9 mouse cellular contexts compared by ENCODE assay signal in the genomic region with DNA sequence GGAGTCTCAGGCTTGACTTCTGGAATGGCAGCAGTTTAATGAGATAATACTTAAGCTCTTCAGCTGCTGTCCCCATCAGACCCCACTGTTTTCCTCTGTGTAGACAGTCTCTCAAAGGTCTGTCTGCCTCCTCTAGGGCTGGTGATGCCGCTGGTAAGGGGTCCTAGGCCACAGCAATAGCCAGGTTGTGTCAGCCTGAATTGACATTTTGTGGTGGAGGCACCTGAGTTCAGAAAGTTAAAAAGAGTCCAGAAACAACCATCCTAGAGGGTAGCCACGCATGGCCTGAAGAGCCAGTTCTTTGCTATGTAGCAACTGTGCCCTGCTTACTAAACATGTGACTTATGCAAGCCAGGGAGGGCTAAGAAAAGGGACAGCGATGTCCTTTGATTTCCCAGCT.
A peak's percentile ranks its signal among the peaks of the same experiment; 100 is the strongest.
DNase-seq lines count a peak whose midpoint lies in the region; ATAC-seq lines count a peak whose summit lies in the region.
"Had no signal": no experiment of that assay in that cellular context is flagged by ENCODE, and none has a peak within 500 bp of the region (broad histone marks: within the 10 kb centered on the region; RNA-seq: fewer than 3 reads in every experiment).

No protein-coding gene starts in this region.

- intact Hi-C loops in left cerebral cortex, postnatal 4 days (cut with DNase I) = no loop called here

- peaks cover 4% of the 10 kb centered on the region; the same call in 1 of the 2 replicates for H3K36me3 ChIP-seq in kidney, embryonic 16.5 days (ENCODE audit: insufficient read depth, low read length)
- H3K36me3 ChIP-seq in embryonic facial prominence, embryonic 13.5 days = peaks cover 9% of the 10 kb centered on the region; the same call in 1 of the 2 replicates
- H3K36me3 ChIP-seq in hindbrain, embryonic 14.5 days (replicated peaks; ENCODE audit: control insufficient read depth, insufficient read depth) = no peaks in the 10 kb centered on the region
- H3K36me3 ChIP-seq in midbrain, embryonic 14.5 days (ENCODE audit: control insufficient read depth, insufficient read depth, low read length) = no peaks in the 10 kb centered on the region

- no peak for DNase-seq in kidney, adult 8-10 months
- no peak for DNase-seq in hindbrain, embryonic 14.5 days (ENCODE audit: low spot score)
- DNase-seq in midbrain, embryonic 14.5 days = no peak
- no peak for DNase-seq in adipocyte (ENCODE audit: low spot score)
- DNase-seq in left cerebral cortex, postnatal 4 days = no peak
- DNase-seq in cerebellum, adult 9-11 months = no peak

- H3K27ac ChIP-seq in kidney, embryonic 16.5 days (ENCODE audit: low read length) = peak overlapping the region; percentile 93
- peak overlapping the region; percentile 89 for H3K27ac ChIP-seq in embryonic facial prominence, embryonic 13.5 days
- peak overlapping the region; percentile 72 for H3K27ac ChIP-seq in hindbrain, embryonic 14.5 days
- no peak overlapping the region for H3K27ac ChIP-seq in midbrain, embryonic 14.5 days (replicated peaks; ENCODE audit: low read depth, low read length)

- no peaks in the 10 kb centered on the region for H3K9me3 ChIP-seq in kidney, embryonic 16.5 days (ENCODE audit: low read length)
- no peaks in the 10 kb centered on the region for H3K9me3 ChIP-seq in embryonic facial prominence, embryonic 13.5 days
- H3K9me3 ChIP-seq in hindbrain, embryonic 14.5 days (ENCODE audit: control insufficient read depth, low read length) = no peaks in the 10 kb centered on the region
- H3K9me3 ChIP-seq in midbrain, embryonic 14.5 days (ENCODE audit: control insufficient read depth, low read length) = no peaks in the 10 kb centered on the region

- 75% methylated on average over 3 of the region's 3 CpGs for WGBS in kidney, embryonic 16.5 days
- 83% methylated on average over 3 of the region's 3 CpGs for WGBS in embryonic facial prominence, embryonic 13.5 days
- WGBS in hindbrain, embryonic 14.5 days = 92% methylated on average over 3 of the region's 3 CpGs
- 94% methylated on average over 3 of the region's 3 CpGs for WGBS in midbrain, embryonic 14.5 days

- peak overlapping the region; percentile 71 for H3K9ac ChIP-seq in kidney, embryonic 16.5 days (replicated peaks; ENCODE audit: low read length)
- no peak overlapping the region for H3K9ac ChIP-seq in embryonic facial prominence, embryonic 13.5 days
- no peak overlapping the region for H3K9ac ChIP-seq in hindbrain, embryonic 14.5 days
- H3K9ac ChIP-seq in midbrain, embryonic 14.5 days (replicated peaks; ENCODE audit: low read length) = no peak overlapping the region

- H3K4me1 ChIP-seq in kidney, embryonic 16.5 days (ENCODE audit: insufficient read depth, low read length) = peaks cover 40% of the 10 kb centered on the region
- peaks cover 59% of the 10 kb centered on the region for H3K4me1 ChIP-seq in embryonic facial prominence, embryonic 13.5 days
- peaks cover 6% of the 10 kb centered on the region; the same call in 1 of the 2 replicates for H3K4me1 ChIP-seq in hindbrain, embryonic 14.5 days (replicated peaks; ENCODE audit: control insufficient read depth, insufficient read depth, low read length)
- peaks cover 13% of the 10 kb centered on the region for H3K4me1 ChIP-seq in midbrain, embryonic 14.5 days (ENCODE audit: control insufficient read depth, insufficient read depth, low read length)

- no peaks in the 10 kb centered on the region for H3K27me3 ChIP-seq in kidney, embryonic 16.5 days (ENCODE audit: insufficient read depth, low read length)
- H3K27me3 ChIP-seq in embryonic facial prominence, embryonic 13.5 days = no peaks in the 10 kb centered on the region
- no peaks in the 10 kb centered on the region for H3K27me3 ChIP-seq in hindbrain, embryonic 14.5 days (ENCODE audit: control insufficient read depth, insufficient read depth, low read length)
- H3K27me3 ChIP-seq in midbrain, embryonic 14.5 days (ENCODE audit: control insufficient read depth, insufficient read depth, low read length) = no peaks in the 10 kb centered on the region

- peak overlapping the region; percentile 58 for H3K4me2 ChIP-seq in kidney, embryonic 16.5 days (replicated peaks; ENCODE audit: low read depth, low read length)
- peak overlapping the region; percentile 55 for H3K4me2 ChIP-seq in embryonic facial prominence, embryonic 13.5 days
- peak overlapping the region; percentile 31 for H3K4me2 ChIP-seq in hindbrain, embryonic 14.5 days (replicated peaks)
- peak overlapping the region; percentile 14 for H3K4me2 ChIP-seq in midbrain, embryonic 14.5 days (ENCODE audit: low read length)

- peak overlapping the region; percentile 51 for H3K4me3 ChIP-seq in kidney, embryonic 16.5 days (ENCODE audit: low read length)
- H3K4me3 ChIP-seq in embryonic facial prominence, embryonic 13.5 days = no peak overlapping the region
- no peak overlapping the region for H3K4me3 ChIP-seq in hindbrain, embryonic 14.5 days (replicated peaks; ENCODE audit: low read length)
- no peak overlapping the region for H3K4me3 ChIP-seq in midbrain, embryonic 14.5 days (replicated peaks; ENCODE audit: low read depth, low read length)

- no peak for ATAC-seq in kidney, embryonic 16.5 days (ENCODE audit: low FRiP score, low TSS enrichment)
- no peak for ATAC-seq in embryonic facial prominence, embryonic 13.5 days (ENCODE audit: insufficient number of reproducible peaks, insufficient read depth, low FRiP score, low TSS enrichment, low read depth)
- no peak for ATAC-seq in hindbrain, embryonic 14.5 days (ENCODE audit: low FRiP score)
- ATAC-seq in midbrain, embryonic 14.5 days (ENCODE audit: low FRiP score, low TSS enrichment) = no peak
- ATAC-seq: inflammation-experienced regulatory T-cells, adult 6 months had no signal
